Mouse (Mus musculus): Measurements from ENCODE around the gene Iqsec1. TPM values are rescaled to one million over a fixed set of nuclear protein-coding genes. Genes with fewer than 3 reads are reported as not detected.
A peak's percentile ranks its signal among the peaks of the same experiment; 100 is the strongest.

Gene Iqsec1
- polyA plus RNA-seq, 1 experiment from 2014 or later, result 9.8 TPM

- H3K27me3 ChIP-seq, result 0 out of 2 replicates have a peak, but pooled peaks cover 8% of the 10 kb centered on the region
- H3K4me3 ChIP-seq (replicated peaks), result no peak overlapping the region
- no peaks in the 10 kb centered on the region for H3K36me3 ChIP-seq
- no peak overlapping the region for H3K27ac ChIP-seq
- no peak overlapping the region for H3K4me2 ChIP-seq
- ATAC-seq (ENCODE audit: insufficient number of reproducible peaks, insufficient read depth, low FRiP score, low TSS enrichment, low read depth), result no peak
- H3K9ac ChIP-seq (replicated peaks), result no peak overlapping the region
- H3K9me3 ChIP-seq, result no peaks in the 10 kb centered on the region
- 66% methylated on average over 3 of the region's 3 CpGs for WGBS
- peaks cover 24% of the 10 kb centered on the region for H3K4me1 ChIP-seq (replicated peaks)
These were observed 176.4 kb downstream of the Iqsec1 start for GRCm38 (mm10) chr6:90812072-90812471.

GRCm38 (mm10) chr6:90810576-90810975, 177.9 kb downstream of the Iqsec1 start:
- 54% methylated on average over 1 of the region's 1 CpGs for WGBS
- Histone ChIP-seq H3K4me3 (replicated peaks) (no peak overlapping the region), H3K4me1 (replicated peaks) (peaks cover 24% of the 10 kb centered on the region), H3K9ac (replicated peaks) (no peak overlapping the region), H3K27ac (no peak overlapping the region), H3K27me3 (0 out of 2 replicates have a peak, but pooled peaks cover 8% of the 10 kb centered on the region), H3K9me3 (no peaks in the 10 kb centered on the region), H3K4me2 (peak overlapping the region; percentile 63), H3K36me3 (no peaks in the 10 kb centered on the region)
- no peak; the same call in 1 of the 2 replicates for ATAC-seq (ENCODE audit: insufficient number of reproducible peaks, insufficient read depth, low FRiP score, low TSS enrichment, low read depth)

GRCm38 (mm10) chr6:90809960-90810362, 178.5 kb downstream of the Iqsec1 start:
- Histone ChIP-seq H3K27ac (no peak overlapping the region), H3K9ac (replicated peaks) (no peak overlapping the region; the same call in 1 of the 2 replicates), H3K36me3 (no peaks in the 10 kb centered on the region), H3K4me2 (peak overlapping the region; percentile 63), H3K4me3 (replicated peaks) (peak overlapping the region; percentile 34), H3K9me3 (no peaks in the 10 kb centered on the region), H3K27me3 (0 out of 2 replicates have a peak, but pooled peaks cover 8% of the 10 kb centered on the region), H3K4me1 (replicated peaks) (peaks cover 24% of the 10 kb centered on the region)
- ATAC-seq (ENCODE audit: insufficient number of reproducible peaks, insufficient read depth, low FRiP score, low TSS enrichment, low read depth), result peak; percentile 75
- 2% methylated on average over 22 of the region's 22 CpGs for WGBS

GRCm38 (mm10) chr6:90809077-90809840, 179.2 kb downstream of the Iqsec1 start:
- Histone ChIP-seq H3K4me1 (replicated peaks) (peaks cover 24% of the 10 kb centered on the region), H3K36me3 (no peaks in the 10 kb centered on the region), H3K9ac (replicated peaks) (peak overlapping the region; percentile 23; the same call in 1 of the 2 replicates), H3K9me3 (no peaks in the 10 kb centered on the region), H3K27me3 (0 out of 2 replicates have a peak, but pooled peaks cover 3% of the 10 kb centered on the region), H3K4me2 (peak overlapping the region; percentile 63; the same call in 1 of the 2 replicates), H3K4me3 (replicated peaks) (peak overlapping the region; percentile 34), H3K27ac (no peak overlapping the region)
- WGBS, result 62% methylated on average over 11 of the region's 11 CpGs
- no peak for ATAC-seq (ENCODE audit: insufficient number of reproducible peaks, insufficient read depth, low FRiP score, low TSS enrichment, low read depth)

GRCm38 (mm10) chr6:90808544-90808943, 179.9 kb downstream of the Iqsec1 start:
- no peak overlapping the region for H3K4me2 ChIP-seq
- H3K27me3 ChIP-seq, result 0 out of 2 replicates have a peak, but pooled peaks cover 3% of the 10 kb centered on the region
- ATAC-seq (ENCODE audit: insufficient number of reproducible peaks, insufficient read depth, low FRiP score, low TSS enrichment, low read depth), result no peak
- H3K36me3 ChIP-seq, result no peaks in the 10 kb centered on the region
- H3K9ac ChIP-seq (replicated peaks), result no peak overlapping the region
- no peaks in the 10 kb centered on the region for H3K9me3 ChIP-seq
- no peak overlapping the region for H3K4me3 ChIP-seq (replicated peaks)
- H3K4me1 ChIP-seq (replicated peaks), result peaks cover 24% of the 10 kb centered on the region
- 13% methylated on average over 5 of the region's 5 CpGs for WGBS
- H3K27ac ChIP-seq, result no peak overlapping the region

GRCm38 (mm10) chr6:90808134-90808533, 180.4 kb downstream of the Iqsec1 start:
- Histone ChIP-seq H3K27me3 (0 out of 2 replicates have a peak, but pooled peaks cover 3% of the 10 kb centered on the region), H3K9me3 (no peaks in the 10 kb centered on the region), H3K4me3 (replicated peaks) (no peak overlapping the region), H3K4me2 (no peak overlapping the region), H3K27ac (no peak overlapping the region), H3K9ac (replicated peaks) (no peak overlapping the region), H3K36me3 (no peaks in the 10 kb centered on the region), H3K4me1 (replicated peaks) (peaks cover 24% of the 10 kb centered on the region)
- ATAC-seq (ENCODE audit: insufficient number of reproducible peaks, insufficient read depth, low FRiP score, low TSS enrichment, low read depth), result no peak
- WGBS, result 62% methylated on average over 3 of the region's 3 CpGs

GRCm38 (mm10) chr6:90807581-90807980, 180.9 kb downstream of the Iqsec1 start:
- H3K9ac ChIP-seq (replicated peaks), result no peak overlapping the region
- ATAC-seq (ENCODE audit: insufficient number of reproducible peaks, insufficient read depth, low FRiP score, low TSS enrichment, low read depth), result no peak
- WGBS, result 44% methylated on average over 2 of the region's 2 CpGs

GRCm38 (mm10) chr6:90806743-90807142, 181.7 kb downstream of the Iqsec1 start:
- 89% methylated on average over 1 of the region's 1 CpGs for WGBS

More at GRCm38 (mm10) chr6:90807581-90807980, 180.9 kb downstream of the Iqsec1 start:
- Histone ChIP-seq H3K27ac (no peak overlapping the region), H3K36me3 (no peaks in the 10 kb centered on the region), H3K4me3 (replicated peaks) (no peak overlapping the region), H3K4me2 (no peak overlapping the region), H3K4me1 (replicated peaks) (peaks cover 24% of the 10 kb centered on the region), H3K9me3 (no peaks in the 10 kb centered on the region), H3K27me3 (0 out of 2 replicates have a peak, but pooled peaks cover 3% of the 10 kb centered on the region)

GRCm38 (mm10) chr6:90805101-90805500, 183.4 kb downstream of the Iqsec1 start:
- no peak overlapping the region for H3K9ac ChIP-seq (replicated peaks)
- H3K27ac ChIP-seq, result no peak overlapping the region
- H3K4me2 ChIP-seq, result no peak overlapping the region
- no peaks in the 10 kb centered on the region for H3K27me3 ChIP-seq
- H3K9me3 ChIP-seq, result no peaks in the 10 kb centered on the region
- H3K36me3 ChIP-seq, result no peaks in the 10 kb centered on the region
- H3K4me3 ChIP-seq (replicated peaks), result no peak overlapping the region
- WGBS, result 62% methylated on average over 2 of the region's 2 CpGs
- no peak for ATAC-seq (ENCODE audit: insufficient number of reproducible peaks, insufficient read depth, low FRiP score, low TSS enrichment, low read depth)
- peaks cover 19% of the 10 kb centered on the region for H3K4me1 ChIP-seq (replicated peaks)

More at GRCm38 (mm10) chr6:90806743-90807142, 181.7 kb downstream of the Iqsec1 start:
- Histone ChIP-seq H3K27ac (no peak overlapping the region), H3K9me3 (no peaks in the 10 kb centered on the region), H3K36me3 (no peaks in the 10 kb centered on the region), H3K9ac (replicated peaks) (no peak overlapping the region), H3K4me1 (replicated peaks) (peaks cover 24% of the 10 kb centered on the region), H3K4me3 (replicated peaks) (no peak overlapping the region), H3K4me2 (no peak overlapping the region), H3K27me3 (0 out of 2 replicates have a peak, but pooled peaks cover 3% of the 10 kb centered on the region)
- no peak for ATAC-seq (ENCODE audit: insufficient number of reproducible peaks, insufficient read depth, low FRiP score, low TSS enrichment, low read depth)

- Histone ChIP-seq H3K9me3 (no peaks in the 10 kb centered on the region), H3K27me3 (no peaks in the 10 kb centered on the region), H3K36me3 (no peaks in the 10 kb centered on the region), H3K27ac (no peak overlapping the region), H3K4me1 (replicated peaks) (peaks cover 14% of the 10 kb centered on the region), H3K9ac (replicated peaks) (no peak overlapping the region), H3K4me3 (replicated peaks) (no peak overlapping the region), H3K4me2 (no peak overlapping the region)
- ATAC-seq (ENCODE audit: insufficient number of reproducible peaks, insufficient read depth, low FRiP score, low TSS enrichment, low read depth), result no peak
These were observed 183.8 kb downstream of the Iqsec1 start for GRCm38 (mm10) chr6:90804646-90805045.

GRCm38 (mm10) chr6:90802604-90803003, 185.9 kb downstream of the Iqsec1 start:
- no peak overlapping the region for H3K27ac ChIP-seq
- H3K4me2 ChIP-seq, result no peak overlapping the region
- ATAC-seq (ENCODE audit: insufficient number of reproducible peaks, insufficient read depth, low FRiP score, low TSS enrichment, low read depth), result no peak
- no peaks in the 10 kb centered on the region for H3K9me3 ChIP-seq
- H3K4me3 ChIP-seq (replicated peaks), result no peak overlapping the region
- no peaks in the 10 kb centered on the region; the same call in 1 of the 2 replicates for H3K4me1 ChIP-seq (replicated peaks)
- WGBS, result 77% methylated on average over 8 of the region's 8 CpGs
- H3K27me3 ChIP-seq, result no peaks in the 10 kb centered on the region
- no peaks in the 10 kb centered on the region for H3K36me3 ChIP-seq
- no peak overlapping the region for H3K9ac ChIP-seq (replicated peaks)
